Mouse (Mus musculus) c-Kit-negative CD71-positive TER-119-positive erythroid progenitor cells, embryonic 14.5 days (primary cell): ENCODE measurements around the gene Col6a3.

ENCODE experiments used
- DNase-seq: peaks from one replicate; pipeline ENCODE4 v3.0.0-alpha.2; 2013; ENCODE audit warnings: low read depth, low spot score

Gene Col6a3

DNA sequence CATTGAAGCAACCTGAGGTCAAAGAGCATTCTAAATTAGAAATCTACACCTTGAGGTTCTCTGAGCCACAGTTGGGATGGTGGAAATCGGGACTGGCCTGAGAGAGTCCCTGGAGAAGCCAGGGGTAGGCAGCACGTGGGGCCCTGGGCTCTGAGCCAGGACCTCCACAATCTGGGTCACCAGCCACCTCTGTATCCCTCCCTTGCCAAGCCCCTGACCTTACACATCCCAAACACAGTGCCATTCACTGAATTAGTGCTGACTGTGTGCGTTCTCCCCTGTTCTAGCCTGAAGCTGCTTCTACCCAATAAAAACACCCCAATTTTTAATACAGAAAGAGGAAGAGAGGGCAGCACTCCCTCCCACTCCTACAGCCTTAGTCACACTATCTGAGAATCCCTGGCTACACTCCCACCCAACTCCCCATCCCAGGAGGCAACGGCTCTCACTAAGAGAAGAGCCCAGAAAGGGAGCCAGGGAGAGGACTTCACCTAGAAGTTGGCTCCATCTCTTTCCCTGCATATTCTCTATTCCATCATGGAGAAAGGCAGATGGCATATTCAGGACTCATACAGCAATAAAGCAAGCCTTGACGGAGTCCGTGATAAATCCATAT lies 46.4 kb downstream of the Col6a3 start:
- DNase-seq = no peak

DNA sequence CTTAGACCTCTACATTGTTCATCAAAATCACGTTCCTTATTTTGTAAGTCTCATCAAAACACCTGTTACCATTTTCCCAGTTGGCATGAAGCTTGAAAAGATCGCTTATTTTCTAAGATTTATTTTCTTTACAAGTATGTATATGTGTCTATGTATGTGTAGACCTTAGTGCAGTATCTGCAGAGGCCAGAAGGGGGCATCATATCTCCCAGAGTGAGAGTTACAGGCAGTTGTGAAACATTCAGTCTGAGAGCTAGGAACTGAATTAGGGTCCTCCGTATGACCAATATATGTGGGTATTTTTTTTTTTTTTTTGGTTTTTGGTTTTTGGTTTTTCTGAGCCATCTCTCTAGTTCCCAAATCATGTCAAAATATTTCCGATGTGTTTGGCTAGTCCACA lies 50.4 kb downstream of the Col6a3 start:
- no peak for DNase-seq

DNA sequence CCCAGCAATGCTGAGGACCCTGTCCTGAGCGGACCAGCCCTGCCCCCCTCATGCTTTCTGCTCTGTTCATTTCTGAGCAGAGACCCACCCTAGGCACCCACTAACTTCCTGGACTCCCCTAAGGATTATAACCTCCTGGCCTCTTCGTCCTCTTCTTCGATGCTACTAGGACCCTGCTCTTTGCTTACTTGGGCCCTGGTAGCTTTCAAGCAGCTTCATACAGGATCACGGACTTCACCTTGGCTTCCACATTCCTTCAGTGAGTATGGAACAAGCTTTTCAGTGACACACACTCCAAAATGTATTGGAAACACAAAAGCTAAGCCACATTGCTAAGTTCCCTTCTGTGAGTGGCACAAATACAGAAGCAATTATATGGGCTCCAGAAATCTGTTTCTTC lies 52.8 kb downstream of the Col6a3 start:
- DNase-seq = no peak

DNA sequence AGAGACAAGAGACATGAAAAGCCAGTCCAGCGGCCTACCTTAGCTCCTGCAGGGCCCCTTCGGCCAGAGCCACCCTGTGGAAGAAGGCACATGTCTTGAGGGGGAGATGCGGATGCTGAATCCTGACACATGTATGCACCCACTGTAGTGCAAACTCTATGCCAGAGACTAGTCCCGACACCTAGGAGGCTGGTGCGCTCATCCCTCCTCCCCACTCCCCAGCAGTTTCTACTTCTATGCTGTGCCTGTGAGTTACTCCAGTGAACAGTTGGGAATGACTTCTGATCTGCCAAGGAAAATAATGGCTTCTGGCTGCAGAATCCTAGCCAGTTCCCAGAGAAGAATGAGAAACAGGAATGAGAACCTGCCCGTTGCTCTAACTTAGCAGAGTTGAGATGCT lies 54.3 kb downstream of the Col6a3 start:
- DNase-seq = no peak

DNA sequence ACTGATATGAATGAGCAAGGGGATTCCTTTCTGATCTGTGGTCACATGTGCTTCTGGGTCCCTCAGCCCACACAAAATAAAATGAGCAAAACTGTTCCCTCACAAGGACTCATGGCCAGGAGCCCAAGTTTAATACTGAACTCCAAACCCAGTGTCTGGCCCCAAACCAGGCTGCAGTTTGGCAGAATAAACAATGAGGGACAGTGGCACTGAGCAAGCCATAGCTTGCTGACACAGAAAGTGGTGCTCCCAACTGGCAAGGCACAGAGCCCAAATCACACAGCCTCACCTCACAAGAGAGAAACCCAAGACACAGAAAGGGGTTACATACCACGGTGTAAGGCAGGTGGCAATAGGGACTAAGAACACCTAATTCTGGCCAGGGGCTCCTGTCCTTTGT lies 63.3 kb downstream of the Col6a3 start:
- no peak for DNase-seq

DNA sequence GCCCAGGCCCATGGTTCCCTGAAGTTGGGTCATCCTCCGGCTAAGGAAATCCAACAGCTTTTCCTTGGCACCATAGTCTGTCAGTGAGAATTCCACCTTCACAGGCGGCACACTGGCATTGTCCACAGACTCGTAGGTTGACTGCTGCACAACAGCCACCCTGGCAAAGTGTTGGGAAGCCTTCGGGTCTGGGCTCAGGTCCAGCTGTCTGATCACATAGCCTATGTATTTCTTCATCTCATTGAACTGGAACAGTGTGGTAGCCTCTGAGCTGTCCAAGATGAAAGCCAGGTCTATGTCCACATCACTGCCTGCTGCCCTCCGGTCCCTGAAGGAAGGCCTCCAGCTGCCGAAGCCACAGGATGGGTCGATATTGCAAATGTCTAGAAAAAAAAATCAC lies 64.7 kb downstream of the Col6a3 start:
- DNase-seq = no peak

DNA sequence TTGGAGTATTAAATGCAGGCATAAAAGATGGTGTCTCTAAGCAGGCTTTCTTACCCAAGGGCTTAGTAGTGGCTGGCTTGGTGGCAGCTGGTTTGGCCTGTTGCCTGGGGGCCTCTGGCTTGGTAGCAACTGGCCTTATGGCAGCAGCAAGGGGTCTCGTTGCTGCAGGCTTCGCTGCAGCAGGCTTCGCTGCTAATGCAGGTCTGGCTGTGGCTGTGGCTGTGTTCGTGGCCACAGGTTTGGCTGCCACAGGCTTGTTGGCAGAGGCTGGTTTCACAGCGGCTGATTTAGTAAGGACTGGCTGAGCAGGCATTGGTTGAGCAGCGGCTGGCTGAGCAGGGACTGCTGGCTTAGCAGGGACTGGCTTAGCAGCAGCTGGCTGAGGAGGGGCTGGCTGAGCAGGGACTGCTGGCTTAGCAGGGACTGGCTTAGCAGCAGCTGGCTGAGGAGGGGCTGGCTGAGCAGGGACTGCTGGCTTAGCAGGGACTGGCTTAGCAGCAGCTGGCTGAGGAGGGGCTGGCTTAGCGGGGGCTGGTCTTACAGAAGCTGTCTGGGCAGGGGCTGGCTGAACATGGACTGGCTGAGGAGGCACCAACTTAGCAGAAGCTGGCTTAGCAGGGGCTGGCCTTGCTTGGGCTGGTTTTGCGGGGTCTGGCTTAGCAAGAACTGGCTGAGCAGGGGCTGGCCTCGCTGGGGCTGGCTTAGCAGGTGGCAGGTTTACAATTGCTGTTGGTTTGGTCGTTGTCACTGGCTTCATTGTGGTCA lies 68.1 kb downstream of the Col6a3 start:
- DNase-seq = no peak

DNA sequence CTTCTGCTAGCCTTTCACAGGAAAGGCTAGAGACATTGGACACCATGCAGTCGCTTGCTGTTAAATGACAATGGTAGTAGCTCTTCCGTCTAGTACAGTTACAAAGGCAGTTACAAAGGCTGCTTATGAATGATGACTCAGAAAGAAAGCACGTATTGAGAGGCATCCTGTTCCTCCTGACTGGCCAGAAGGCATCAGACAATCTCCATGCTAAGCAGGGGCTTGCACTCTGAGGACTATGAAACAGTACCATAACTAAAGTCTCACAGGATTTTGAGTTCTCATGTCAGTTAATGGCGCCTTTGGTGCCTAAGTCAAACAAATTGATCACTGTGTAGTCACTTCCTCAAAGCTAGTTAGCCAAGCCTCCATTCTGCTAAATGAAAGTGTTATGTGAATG lies 72.6 kb downstream of the Col6a3 start:
- no peak for DNase-seq

DNA sequence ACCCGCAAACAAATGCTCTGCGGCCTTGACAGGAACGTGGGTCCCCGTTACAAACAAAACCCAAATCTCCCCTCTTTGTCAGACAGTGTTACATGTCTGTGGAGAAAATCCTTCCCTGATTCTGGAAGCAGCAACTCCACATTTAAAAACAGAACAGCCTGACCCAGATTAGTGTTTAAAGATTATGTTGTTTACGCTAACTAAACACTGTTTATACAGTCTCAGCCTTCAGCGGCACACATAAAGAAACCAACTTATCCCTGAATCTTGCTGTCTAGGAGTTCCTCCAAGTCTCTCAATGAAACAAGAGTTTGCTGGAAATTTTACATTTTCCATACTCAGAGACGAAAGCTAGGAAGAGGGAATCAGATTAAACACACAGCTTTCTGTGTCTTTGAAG lies 73.7 kb downstream of the Col6a3 start:
- no peak for DNase-seq

DNA sequence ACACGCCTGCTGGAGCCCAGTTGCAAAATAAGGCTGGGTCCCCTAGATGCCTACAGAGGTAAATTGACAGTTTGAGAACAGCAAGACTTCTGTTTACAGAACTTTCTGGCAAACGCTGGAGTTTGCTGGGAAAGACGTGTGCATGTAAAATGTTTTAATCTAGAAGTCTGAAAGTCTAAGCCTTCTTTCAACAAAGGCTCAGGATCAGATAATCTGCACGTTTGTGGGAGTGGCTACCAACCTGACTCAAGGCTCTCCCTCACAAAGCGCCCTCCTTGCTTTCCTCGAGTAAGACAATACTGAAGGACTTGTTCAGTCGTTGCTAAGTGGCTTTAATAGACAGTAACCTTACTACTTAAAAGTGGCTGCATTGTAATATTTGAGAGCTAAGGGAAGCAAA lies 74.5 kb downstream of the Col6a3 start:
- DNase-seq = no peak

DNA sequence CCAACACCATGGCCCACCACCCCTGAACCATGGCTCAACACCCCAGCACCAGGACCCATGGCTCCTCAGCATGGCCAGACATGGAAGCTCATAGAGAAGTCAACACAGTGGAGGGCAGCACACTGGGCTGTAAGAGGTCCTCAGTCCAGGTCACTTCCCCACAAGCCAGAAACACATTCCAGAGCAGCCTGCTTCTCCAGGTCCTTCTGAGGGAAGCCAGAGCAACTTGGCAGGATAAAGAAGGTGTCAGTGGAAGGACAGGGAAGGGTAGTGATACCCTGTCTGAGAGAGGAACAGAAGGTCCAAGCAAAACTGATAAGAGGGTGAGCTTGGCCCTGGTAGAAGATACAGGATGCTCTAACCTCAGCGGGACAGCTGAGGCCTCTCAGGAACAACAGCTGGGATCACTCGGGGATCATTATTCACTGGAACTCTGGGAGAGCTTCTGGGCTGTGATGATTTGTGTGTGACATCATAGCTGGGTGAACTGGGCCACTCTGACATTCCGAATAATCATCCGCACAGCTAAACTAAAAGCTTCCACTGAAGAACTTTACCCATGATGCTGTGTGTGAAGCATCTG lies 85.6 kb downstream of the Col6a3 start:
- DNase-seq = no peak

DNA sequence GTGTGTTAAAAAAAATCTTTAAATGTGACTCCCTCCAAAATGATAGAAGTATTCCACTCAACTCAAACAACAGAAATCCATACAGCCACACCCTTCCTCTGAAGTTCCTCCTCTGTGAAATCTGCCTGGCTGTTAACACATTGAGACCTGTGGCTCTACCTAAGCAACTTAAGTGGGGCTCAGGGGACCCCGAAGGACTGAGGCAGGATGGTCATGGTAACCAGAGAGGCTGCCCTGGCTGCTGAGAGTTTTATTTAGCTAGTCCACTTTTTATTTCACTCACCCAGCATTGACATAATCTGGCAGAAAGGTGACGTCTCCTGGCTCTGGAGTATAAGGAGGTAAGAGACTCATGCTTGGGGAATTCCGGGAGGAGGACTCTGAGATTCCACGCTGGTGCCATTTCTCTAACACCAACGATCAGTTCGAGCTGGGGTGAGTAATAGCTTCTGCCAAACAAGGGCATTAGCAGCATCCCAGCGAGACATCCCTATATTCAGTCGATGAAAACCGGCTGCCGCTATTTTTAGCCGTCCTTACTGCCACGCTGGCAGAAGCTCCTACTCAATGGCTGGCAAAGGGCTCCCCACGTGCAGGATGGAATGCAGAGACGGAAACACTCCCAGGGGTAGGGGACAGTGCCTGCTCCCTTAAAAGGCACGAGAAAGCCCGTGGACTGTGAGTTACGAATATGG lies 89.8 kb downstream of the Col6a3 start:
- DNase-seq = no peak

DNA sequence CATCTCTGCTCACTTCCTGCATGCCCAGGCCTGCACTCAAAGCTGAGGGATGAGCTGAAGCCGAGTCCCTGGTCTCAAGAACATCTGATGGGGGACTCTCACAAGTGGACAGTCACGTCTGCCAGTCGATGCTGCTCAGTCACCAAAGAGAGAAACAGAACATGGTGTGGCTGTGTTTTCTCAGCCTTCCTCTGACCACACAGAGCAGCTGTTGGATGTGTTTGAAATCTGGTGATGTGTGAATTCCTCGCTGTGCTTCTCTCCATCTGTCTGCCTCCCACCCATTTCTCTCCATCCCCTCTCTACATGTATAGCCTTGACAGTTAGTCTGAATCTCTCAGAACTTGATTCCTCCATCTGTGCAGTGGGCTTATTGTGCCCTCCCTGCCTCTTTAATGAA lies 92.5 kb downstream of the Col6a3 start:
- no peak for DNase-seq

DNA sequence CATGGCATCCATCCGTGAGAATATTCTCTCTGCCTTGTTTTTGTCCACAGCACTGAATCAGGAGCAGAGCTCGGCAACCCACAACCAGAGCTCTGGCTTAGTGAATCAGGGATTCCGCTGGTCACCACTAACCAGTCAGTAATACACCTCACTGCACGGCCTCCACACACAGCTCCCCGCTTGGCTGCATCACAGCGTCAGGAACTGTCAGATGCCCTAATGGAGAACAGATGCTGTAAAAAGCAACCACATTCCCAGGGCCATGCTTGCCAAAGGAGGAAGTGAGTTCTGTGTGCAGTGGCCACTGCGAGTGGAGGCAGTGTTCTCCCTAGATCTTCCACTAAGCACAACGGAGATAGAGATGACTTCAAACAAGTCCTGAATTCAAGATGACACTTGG lies 93.6 kb downstream of the Col6a3 start:
- DNase-seq = no peak

DNA sequence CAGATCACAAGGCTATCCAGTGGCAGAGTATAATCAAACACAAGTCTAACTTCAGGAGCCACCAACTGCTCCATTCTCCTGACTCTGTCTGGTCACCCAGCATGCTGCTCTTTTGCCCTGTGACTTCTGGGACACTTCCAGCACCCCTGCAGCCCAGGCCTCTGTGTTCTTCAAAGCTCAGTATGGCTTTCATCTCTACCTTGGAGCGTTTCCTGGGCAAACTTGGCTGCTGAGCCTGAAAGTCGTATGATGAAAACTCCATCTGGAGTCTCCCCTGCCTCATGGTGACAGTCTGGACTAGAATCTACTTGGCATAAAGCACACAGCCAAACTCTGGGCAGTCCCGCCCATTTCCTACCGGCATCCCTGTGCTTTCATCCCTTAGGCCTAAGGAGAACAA lies 95.2 kb downstream of the Col6a3 start:
- no peak for DNase-seq

DNA sequence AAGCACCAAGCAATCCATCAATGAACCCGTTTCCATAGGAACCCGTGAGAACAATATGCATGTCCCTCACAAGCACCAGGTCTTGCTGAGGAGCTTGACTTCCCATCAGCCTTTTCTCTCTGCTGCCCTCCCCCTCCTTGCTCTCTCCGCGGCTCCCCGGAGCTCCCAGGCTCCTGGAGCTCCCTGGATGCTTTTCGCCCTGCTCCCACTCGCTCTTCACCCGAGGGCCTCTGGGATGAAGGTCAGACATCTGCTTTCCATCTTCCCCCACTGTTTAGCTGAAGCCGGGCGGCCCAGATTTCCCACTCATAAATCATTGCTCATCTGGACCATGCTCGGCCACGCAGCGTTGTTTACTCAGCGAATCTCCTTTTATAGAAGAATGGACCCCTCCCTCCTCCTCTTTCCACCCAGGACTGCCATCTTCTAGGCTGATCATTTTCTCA lies 99.8 kb downstream of the Col6a3 start:
- no peak for DNase-seq

DNA sequence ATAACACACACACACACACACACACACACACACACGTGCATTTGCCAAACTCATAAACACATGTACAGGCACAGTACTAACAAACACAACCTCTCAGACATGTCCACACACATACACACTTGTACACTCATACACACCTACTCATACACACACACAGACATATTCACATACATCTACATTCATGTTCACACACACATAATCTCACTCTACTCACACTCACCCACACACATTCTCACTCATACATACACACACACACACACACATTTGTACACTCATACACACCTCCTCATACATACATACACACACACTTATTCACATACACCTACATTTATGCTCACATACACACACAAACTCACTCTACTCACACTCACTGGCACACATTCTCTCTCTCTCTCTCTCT lies 100.3 kb downstream of the Col6a3 start:
- no peak for DNase-seq

DNA sequence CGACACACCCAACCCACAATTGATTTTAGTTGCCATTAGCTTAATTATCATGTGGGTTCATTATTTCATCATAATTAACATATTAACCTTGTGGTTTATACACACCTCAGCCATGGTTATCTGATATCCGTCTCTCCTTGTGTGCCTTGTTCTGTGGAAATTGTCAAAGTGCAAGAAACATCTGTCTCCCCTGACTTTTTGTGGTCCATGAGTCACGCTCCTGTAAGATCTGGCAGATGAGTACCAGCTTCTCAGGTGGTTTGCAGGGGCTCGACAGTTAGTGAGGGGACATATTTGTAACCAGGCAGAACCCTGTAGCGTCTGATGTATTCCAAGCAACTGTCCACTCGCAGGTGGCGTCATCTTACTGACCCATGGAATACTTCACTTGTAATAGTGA lies 101.1 kb downstream of the Col6a3 start:
- DNase-seq = no peak

DNA sequence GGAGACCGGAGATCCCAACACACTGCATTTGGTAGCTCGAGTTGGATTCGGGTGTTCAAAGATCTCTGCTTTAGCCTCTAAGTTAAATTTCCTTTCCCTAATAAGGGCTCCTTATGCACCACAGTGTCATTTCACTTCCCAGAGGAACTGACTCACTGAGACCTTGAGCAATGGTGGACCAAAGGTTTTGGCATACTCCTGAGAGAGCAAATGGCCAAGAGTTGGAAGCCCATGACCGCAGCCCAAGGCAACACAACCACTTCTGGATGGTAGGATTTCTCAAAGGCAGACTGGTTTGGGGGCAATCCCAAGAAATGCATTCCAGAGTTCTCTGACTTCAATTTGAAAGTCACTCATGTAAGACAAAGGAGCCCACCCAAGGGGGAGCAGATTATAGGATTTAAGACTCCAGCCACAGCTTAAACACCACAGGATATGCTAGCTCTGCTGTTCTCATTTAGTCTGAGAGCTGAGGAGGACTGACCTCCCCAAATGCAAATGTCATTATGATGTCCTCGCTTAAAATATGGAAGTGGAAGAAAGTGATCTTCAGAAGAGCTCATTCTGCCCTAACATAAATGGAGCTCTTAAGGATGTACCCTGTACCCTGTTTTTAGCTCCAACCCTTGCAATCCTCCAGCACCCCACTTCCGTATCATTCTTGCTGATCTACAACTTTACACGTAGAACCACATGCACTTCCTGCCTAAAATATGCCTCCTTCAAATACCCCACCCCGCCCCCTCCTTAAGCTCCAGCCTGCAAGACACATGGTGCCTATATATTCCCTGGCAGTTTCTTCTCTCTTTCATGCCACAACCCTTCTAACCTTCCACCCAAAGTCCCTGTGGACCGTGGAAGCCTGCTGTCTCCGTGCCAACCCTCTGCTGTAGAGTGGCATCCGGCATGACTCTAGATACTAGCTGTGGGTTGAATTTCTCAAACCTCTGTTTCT lies 103.3 kb downstream of the Col6a3 start:
- no peak for DNase-seq

DNA sequence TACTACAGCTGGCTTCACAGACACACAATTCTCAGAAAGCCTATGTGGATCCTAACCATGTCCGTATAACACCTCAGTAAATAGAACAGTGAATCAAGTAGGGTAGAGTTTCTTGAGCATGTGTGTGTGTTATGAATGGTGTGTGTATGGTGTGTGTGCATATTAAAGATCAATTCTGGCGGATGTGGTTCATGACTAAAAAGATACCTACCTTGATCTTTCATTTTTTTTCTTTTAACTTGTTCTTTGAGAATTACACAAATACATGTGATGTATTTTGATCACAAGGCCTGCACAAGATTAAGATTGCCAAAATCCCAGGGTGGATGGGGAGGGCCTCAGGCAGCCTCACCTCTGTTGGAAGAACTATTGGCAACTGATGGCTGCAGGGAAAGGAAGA lies 104.9 kb downstream of the Col6a3 start:
- DNase-seq = no peak

DNA sequence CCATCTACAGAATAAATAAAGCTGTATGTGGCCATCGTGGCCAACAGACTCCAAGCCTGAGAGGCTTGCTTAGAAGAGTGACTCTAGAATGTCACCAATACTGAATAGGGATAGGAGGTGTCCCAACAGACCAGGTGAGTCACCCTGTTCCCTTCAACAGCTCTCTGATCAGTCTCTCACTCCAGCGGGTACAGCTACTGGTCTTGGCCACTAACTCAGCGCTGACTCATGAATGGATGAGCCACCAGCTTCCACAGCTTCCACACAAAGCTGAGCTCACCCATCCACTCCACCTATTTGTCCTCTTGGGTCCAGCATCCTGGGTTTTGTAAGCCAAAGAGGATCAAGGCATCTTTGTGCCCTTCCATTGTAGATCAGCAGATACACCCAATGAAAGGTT lies 114.3 kb downstream of the Col6a3 start:
- no peak for DNase-seq

DNA sequence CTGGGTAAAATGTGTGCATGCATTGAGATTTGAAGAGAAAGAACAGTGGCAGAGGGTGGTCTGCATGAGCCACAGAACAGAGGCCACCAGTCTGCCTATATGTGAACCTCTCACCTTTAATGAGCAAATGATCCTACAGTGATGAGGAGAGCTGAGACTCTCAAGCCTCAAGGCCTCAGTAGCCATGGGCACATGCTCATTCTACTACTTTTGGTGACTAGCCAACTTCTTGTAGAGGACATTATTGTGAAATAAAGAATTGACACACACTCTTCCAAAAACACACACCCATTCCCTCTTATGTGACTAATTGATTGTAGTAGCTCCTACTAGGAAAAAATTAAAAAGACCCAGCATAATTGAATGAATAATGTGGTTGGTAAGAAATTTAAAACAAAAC lies 120.0 kb downstream of the Col6a3 start:
- DNase-seq = no peak
